Mouse (Mus musculus): ENCODE results near the gene Stard9.

DNA sequence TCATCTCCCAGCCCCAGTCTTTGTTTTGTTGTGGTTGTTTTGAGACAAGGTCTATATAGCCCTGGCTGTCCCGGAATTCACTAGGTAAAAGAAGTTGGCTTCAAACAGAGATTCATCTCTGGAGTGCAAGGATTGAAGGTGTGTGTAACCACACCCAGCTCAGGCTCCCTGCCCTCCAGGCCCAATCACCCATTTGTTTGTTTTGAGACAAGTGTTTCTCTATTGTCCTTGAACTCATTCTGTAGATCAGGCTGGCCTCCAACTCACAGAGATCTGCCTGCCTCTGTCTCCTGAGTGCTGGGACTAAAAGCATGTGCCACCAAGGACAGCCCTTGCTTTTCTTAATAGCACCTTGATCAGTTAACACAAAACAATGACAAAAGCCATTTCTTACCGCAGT lies 119.1 kb downstream of the Stard9 start:
- TF ChIP-seq CTCF (IDR thresholded peaks at IDR 0.05; ENCODE audit: low read depth), result no peak
- no peak for TF ChIP-seq EP300 (IDR thresholded peaks at IDR 0.05; ENCODE audit: low read depth)
